Mouse (Mus musculus): ENCODE data around the gene Pcdh9.

- TF ChIP-seq POLR2A (IDR thresholded peaks at IDR 0.05; ENCODE audit: control insufficient read depth, extremely low read depth, insufficient read depth, low read length, poor library complexity) (no peak), CTCF (IDR thresholded peaks at IDR 0.05; ENCODE audit: borderline replicate concordance, control insufficient read depth, extremely low read depth, insufficient read depth, low read length, poor library complexity) (no peak)
Measured at GRCm38 (mm10) chr14:93350906-93351305, 539.6 kb downstream of the Pcdh9 start.

Measured in thymus, adult 2 months (tissue).